Mouse (Mus musculus) liver, postnatal 0 days (tissue): ENCODE data around the gene Pgap2.

Experiments
- CTCF ChIP-seq: sonication (generic); IDR thresholded peaks from 2 replicates; pipeline ENCODE4 v1.5.1; 2016; ENCODE audit warnings: antibody characterized with exemption, low read depth
- EP300 ChIP-seq: IDR thresholded peaks from 2 replicates; pipeline ENCODE4 v1.6.1; 2016; ENCODE audit warnings: antibody characterized with exemption, low read depth, mild to moderate bottlenecking

DNA sequence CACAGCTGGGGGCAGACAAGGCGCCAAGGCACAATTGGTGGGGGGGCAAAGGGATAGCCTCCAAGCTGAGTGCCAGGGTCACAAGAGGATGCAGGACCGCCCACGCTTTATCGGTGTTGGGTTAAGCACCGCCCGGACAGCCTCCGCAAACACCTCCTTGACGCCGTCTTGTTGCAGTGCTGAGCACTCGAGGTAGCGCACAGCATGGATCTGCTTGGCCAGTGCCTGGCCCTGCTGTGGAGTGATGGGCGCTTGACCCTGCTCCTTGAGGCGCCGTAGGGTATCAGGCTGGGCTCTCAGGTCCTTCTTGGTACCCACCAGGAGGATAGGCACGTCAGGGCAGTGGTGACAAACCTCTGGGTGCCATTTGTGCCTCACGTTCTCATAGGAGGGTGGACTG, 29.6 kb downstream of the Pgap2 start:
- TF ChIP-seq CTCF = no peak
- TF ChIP-seq EP300 = no peak
